Mouse (Mus musculus): ENCODE data around the gene Cd96.

DNA sequence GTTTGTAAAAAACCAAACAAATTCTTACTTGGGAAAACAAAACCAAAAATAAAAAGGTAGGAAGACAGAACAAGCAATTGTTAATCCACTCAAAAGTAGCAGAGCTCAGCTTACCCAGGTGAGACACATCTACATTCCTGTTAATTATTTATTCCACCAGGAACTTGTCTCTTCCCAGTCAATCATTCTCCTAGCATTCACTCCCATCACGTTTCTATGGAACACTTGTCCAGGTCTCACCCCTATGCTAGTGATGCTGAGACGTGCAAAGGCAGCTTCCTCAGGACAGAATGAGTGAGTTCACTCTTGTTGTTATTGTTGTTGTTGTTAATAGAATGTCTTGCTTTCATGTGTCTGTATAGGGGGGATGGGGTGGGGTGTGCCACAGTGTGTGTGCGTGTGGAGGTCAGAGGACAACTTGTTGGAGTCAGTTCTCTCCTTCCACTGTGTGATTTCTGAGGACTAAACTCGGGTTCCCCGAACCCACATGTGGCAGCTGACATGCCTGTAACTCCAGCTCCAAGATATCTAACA is 97.0 kb downstream of the Cd96 start:
- TF ChIP-seq ZMIZ1 (IDR thresholded peaks at IDR 0.05; ENCODE audit: low read depth, low read length) (no peak), EP300 (IDR thresholded peaks at IDR 0.05; ENCODE audit: low read depth in 1 of 2, low read length in 2 of 2) (no peak), GATA1 (IDR thresholded peaks at IDR 0.05; ENCODE audit: low read depth, low read length) (no peak), UBTF (IDR thresholded peaks at IDR 0.05; ENCODE audit: borderline replicate concordance, insufficient read depth, low read depth, low read length) (no peak), CTCF (IDR thresholded peaks at IDR 0.05 in 2 of 3, conservative IDR thresholded peaks at IDR 0.05 in 1 of 3; ENCODE audit: control insufficient read depth in 1 of 3, insufficient read depth in 1 of 3, low read depth in 2 of 3, low read length in 3 of 3, poor library complexity in 1 of 3, severe bottlenecking in 1 of 3) (no peak)

Measured in MEL (cell line).